Mouse (Mus musculus) heart, adult 2 months (tissue): Measurements from ENCODE around the gene Zbtb7b.

Experiments
- CTCF ChIP-seq: fragments of 200-600 bp; IDR thresholded peaks from 2 replicates; pipeline ENCODE4 v1.8.1; 2022; ENCODE audit warnings: antibody characterized with exemption, mild to moderate bottlenecking, moderate library complexity
- EP300 ChIP-seq: fragments of 200-500 bp; IDR thresholded peaks from 2 replicates; pipeline ENCODE4 v1.6.1; 2011; ENCODE audit warnings: low read depth, low read length, control low read depth; ENCODE audit not compliant: insufficient read depth
- POLR2A ChIP-seq: fragments of 200-500 bp; IDR thresholded peaks from 2 replicates; pipeline ENCODE4 v1.6.1; 2011; ENCODE audit warnings: mild to moderate bottlenecking, low read depth, low read length, control low read depth; ENCODE audit not compliant: insufficient read depth

- TF ChIP-seq CTCF = no peak
- no peak for TF ChIP-seq POLR2A
- TF ChIP-seq EP300 = no peak
Measured at GRCm38 (mm10) chr3:89406887-89407286, 12.3 kb upstream of the Zbtb7b start.
